ENCODE assay signal across 8 mouse cellular contexts in the genomic region with DNA sequence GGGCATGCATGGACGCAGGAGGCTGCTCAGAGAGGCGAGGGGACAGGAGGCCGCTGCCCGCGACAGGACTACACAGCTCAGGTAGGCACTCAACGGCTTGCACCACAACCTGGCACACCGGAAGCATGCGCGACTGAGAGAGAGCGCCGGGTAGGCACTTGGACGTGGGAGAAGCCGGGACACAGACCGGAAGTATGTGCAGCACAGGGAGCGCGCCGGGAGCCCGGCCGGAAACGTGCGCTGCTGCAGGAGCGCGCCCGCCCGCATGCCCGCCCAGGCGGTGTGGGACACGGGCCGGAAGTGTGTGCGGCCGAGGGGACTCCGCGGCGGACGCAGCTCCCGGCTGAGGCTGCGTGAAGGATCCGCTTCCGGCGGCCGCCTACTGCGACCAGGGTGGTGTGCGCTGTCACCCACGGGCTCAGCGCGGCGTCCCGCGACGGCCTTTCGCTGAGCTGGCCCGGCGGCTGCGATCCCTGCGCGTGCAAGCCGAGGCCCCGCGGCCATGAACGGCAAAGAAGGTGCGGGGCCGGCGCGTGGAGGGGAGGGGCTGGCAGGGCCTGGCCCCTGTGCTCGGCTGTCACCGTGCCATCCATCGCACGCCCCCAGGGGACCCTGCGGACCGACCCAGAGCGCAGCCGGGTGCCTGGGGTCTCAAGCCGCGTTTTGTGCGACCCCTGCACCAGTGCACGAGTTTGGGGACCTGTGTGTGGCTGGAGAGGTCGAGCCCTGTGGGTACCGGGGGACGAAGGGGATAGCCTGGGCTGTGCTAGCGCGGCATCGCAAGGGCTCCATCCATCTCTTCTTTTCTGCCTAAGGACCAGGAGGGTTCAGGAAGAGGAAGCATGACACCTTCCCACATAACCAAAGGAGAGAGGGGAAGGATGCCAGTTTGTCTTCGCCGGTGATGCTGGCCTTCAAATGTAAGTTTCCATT. TPM values are rescaled to one million over a fixed set of nuclear protein-coding genes. Genes with fewer than 3 reads are reported as not detected.
DNase-seq lines count a peak whose midpoint lies in the region; ATAC-seq and TF ChIP-seq lines count a peak whose summit lies in the region.

TSS of gene Tsnax (plus strand) at position 303 of the 933 bp plus-strand sequence.

- no peaks in the 10 kb centered on the region for H3K27me3 ChIP-seq in Patski
- peaks cover 18% of the 10 kb centered on the region for H3K27me3 ChIP-seq in hindbrain, embryonic 13.5 days

- peak; percentile 82 for ATAC-seq in Patski
- ATAC-seq in hindbrain, embryonic 13.5 days (ENCODE audit: low FRiP score), result peak; percentile 98

- DNase-seq in Patski (ENCODE audit: low read depth, low spot score), result peak; percentile 19
- peak; percentile 92 to 94 for DNase-seq in cerebellum, postnatal 14 days
- peak; percentile 88 to 89 for DNase-seq in frontal cortex, postnatal 14 days (ENCODE audit: low spot score in 2 of 2)
- DNase-seq in layer of hippocampus, postnatal 25 days (ENCODE audit: extremely low spot score in 1 of 2, low spot score in 1 of 2), result peak; percentile 77 to 87
- peak; percentile 92 for DNase-seq in lung, postnatal 25 days (ENCODE audit: low spot score)
- DNase-seq in retina, embryonic 14.5 days (ENCODE audit: low spot score), result peak; percentile 91
- DNase-seq in thymus, postnatal 4 days, result peak; percentile 89

- peak within 1 kb of the TSS; percentile 96 for H3K4me3 ChIP-seq in hindbrain, embryonic 13.5 days

- CTCF ChIA-PET in Patski (lab: Charles Lee), result no interaction called here

- WGBS in hindbrain, embryonic 13.5 days, result 2% methylated on average over 68 of the region's 84 CpGs

- H3K4me1 ChIP-seq in hindbrain, embryonic 13.5 days (replicated peaks), result peaks cover 3% of the 10 kb centered on the region; the same call in 1 of the 2 replicates

- in situ Hi-C loops in Patski (cut with MboI; ENCODE audit: low pct_unique_long_range_greater_than_20kb), result loop anchor here (5.0 kb wide), 1 partner anchor 61 kb away; no protein-coding TSS in a partner anchor

- H3K36me3 ChIP-seq in hindbrain, embryonic 13.5 days, result peaks cover 34% of the 10 kb centered on the region

- H3K27ac ChIP-seq in hindbrain, embryonic 13.5 days, result peak within 1 kb of the TSS; percentile 92

- H3K4me2 ChIP-seq in hindbrain, embryonic 13.5 days, result peak within 1 kb of the TSS; percentile 85

- POLR2A ChIA-PET in Patski (lab: Charles Lee), result interaction anchor here (0.5 to 2.0 kb wide), 7 partner anchors 8 to 117 kb away, joined by 3 to 8 read pairs (median 3); partner anchors contain the start of gene Egln1

- H3K9ac ChIP-seq in hindbrain, embryonic 13.5 days, result peak within 1 kb of the TSS; percentile 99

- TF ChIP-seq CTCF in Patski (IDR thresholded peaks at IDR 0.05), result no peak

- no peaks in the 10 kb centered on the region for H3K9me3 ChIP-seq in hindbrain, embryonic 13.5 days

RNA-seq across cellular contexts. Expression of gene Tsnax, which starts in this region (rescaled TPM):
- 87.7 TPM for polyA plus RNA-seq in Patski (2021)
- 176 and 184 TPM in 2 replicates for polyA plus RNA-seq in hindbrain, embryonic 13.5 days (2015; fragmentation: Nextera tagmentation; extraction: Ambion mirVana)
- 100 to 1,000 TPM; 131 to 149 TPM for total RNA-seq in layer of hippocampus, postnatal 25 days (2021)

Comparison
In these comparisons a context has a peak if more than half of its experiments do, and no peak if none do; other contexts are left out.
1. Peak in every context shown above with its lines: DNase-seq, ATAC-seq, H3K4me3 ChIP-seq and H3K27ac ChIP-seq.
2. DNase-seq: peak in every context shown above with its lines; median percentile 93 in cerebellum, postnatal 14 days; 92 in lung, postnatal 25 days; 91 in retina, embryonic 14.5 days; 89 in thymus, postnatal 4 days; 88 in frontal cortex, postnatal 14 days; 82 in layer of hippocampus, postnatal 25 days; 19 in Patski.